Mouse (Mus musculus) left cerebral cortex, postnatal 4 days (tissue): ENCODE measurements around the gene Vwa7. TPM values are rescaled to one million over a fixed set of nuclear protein-coding genes. Genes with fewer than 3 reads are reported as not detected.

Experiments
- DNase-seq: peaks from one replicate; pipeline ENCODE4 v3.0.0-alpha.2; 2022
- intact Hi-C: fragments of 180-260 bp; cut with DNase I; formaldehyde crosslinking; loops from one replicate; pipeline ENCODE4 v1.15.1; 2025
- total RNA-seq, 2 experiments: library from RNA; stranded (reverse); gene quantifications; 2 replicates each; pipeline ENCODE4 v1.2.3; 2021

The Vwa7 gene
- total RNA-seq, 2 experiments from 2014 or later = 0.12 to 0.16 TPM

GRCm38 (mm10) chr17:35060737-35061297 lies 44.4 kb downstream of the Vwa7 start:
- intact Hi-C loops = no loop called here
- DNase-seq = no peak

DNA sequence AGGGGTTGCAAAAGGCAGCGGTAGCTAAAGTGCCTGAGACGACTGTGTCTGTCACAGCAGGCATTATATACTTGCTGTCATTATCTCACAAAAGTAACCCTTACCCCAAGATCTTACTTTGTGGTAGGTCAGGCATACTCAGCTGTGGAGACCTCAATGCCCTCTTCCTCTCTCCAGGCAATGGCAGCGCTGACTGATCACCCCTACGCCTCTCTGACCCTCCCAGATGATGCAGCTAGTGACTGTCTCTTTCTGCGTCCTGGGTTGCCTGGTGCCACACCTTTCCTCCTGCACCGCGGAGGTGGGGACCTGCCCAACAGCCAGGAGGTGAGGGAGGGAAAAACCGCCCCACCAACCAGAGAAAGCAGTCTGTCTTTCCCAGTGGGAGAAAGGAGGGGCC lies 44.9 kb downstream of the Vwa7 start:
- intact Hi-C loops = no loop called here
- no peak for DNase-seq

DNA sequence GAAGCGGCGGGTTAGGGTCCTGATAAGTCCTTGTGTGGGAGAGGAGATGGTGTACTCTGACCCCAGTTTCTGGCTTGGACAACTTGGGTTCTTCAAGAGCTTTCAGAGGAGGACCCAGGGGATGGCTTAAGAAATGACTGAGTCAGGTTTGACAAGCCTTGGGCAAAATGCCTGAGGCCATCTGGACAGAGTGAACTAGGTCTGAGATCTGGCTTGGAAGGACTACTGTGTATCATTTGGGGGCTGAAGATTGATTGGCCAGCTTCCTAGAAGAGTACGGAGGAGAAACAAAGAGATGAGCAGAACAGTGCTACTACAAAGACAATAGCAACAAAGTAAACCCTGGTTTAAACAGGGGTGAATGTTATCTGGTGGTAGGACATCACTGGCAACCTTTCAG lies 47.1 kb downstream of the Vwa7 start:
- DNase-seq = peak; percentile 70
- intact Hi-C loops = no loop called here

DNA sequence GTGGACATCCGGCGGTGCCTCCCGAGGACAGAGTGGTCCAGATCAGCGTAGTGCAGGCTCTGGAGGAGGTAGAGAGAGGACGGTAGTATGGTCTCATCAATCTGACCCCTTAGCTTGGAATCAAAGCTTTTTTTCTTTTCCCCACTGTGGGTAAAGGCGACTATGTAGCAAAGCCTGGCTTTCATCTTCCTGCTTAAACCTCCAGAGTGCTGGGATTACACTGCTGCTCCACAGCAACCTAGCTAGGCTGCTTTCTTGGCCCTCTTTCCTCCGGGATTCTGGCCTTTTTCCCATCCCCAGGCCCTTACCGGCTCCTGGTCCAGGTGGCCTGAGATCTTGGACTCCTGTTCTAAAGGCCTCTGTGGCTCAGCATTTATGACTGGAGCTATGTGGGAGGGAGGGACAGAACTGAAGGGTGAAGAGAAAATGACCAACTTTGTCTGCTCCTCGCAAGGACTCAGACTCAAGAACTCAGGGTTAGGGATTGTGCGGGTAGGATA lies 48.0 kb downstream of the Vwa7 start:
- intact Hi-C loops = no loop called here
- DNase-seq = no peak

DNA sequence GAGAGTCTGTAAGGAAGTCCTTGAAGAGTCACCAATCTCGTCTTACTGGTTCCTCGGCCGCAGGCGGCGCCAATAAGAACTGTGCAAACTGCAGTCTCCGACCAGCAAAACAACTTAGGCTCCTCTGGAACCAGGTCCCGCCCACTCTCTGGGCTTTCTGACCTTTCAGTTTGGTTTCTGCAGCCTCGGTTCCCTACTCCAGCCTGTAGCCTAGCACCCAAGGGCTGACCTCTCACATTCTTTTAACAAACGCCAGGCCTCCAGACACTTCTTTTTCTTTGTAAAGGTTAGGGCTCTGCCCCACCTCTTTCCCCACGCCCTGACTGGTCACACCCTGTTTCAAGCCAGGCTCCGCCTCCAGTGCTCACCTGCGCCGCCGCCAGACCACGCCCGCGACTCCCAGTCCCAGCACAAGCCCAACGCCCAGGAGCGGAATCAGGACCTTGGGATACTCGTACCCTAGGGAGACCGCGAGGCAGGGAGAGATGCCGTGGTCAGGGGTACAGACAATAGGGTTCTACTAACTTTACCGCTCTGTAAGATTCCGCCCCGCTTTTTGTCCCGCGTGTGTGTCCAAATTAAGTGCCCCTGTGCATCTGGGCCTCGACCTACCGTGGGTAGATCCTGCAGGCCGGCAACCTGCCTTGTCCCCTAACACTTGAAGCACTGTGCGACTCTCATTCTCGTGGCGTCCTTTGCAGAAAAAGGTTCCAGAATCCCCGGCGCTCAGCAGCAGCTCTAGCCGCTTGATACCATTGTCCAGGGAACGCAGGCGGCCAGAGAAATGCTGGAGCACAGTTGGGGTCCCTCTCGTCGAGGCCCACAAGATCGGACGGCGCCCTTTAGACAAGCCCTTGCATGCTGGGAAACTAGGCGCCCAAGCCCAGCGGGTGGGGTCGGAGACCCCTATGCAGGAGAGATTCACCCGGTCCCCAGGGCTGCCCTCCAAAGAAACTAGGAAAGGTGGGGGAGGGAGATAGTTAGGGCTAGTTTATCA lies 48.9 kb downstream of the Vwa7 start, which contains the start of gene Ly6g6c:
Gene Ly6g6c, plus strand, starts transcription at position 438 of the 997 bp plus-strand sequence.
- intact Hi-C loops = no loop called here
- no peak for DNase-seq

GRCm38 (mm10) chr17:35066084-35066483 lies 49.7 kb downstream of the Vwa7 start, which contains the start of gene Mpig6b:
Gene Mpig6b (minus strand): TSS chr17:35066184.
- intact Hi-C loops = no loop called here
- DNase-seq = no peak

- no peak for DNase-seq
Measured at GRCm38 (mm10) chr17:35068213-35068914, 52.0 kb downstream of the Vwa7 start.

GRCm38 (mm10) chr17:35070556-35071229 lies 54.3 kb downstream of the Vwa7 start:
- DNase-seq = no peak
- intact Hi-C loops = no loop called here

More at GRCm38 (mm10) chr17:35068213-35068914, 52.0 kb downstream of the Vwa7 start:
- intact Hi-C loops = no loop called here

DNA sequence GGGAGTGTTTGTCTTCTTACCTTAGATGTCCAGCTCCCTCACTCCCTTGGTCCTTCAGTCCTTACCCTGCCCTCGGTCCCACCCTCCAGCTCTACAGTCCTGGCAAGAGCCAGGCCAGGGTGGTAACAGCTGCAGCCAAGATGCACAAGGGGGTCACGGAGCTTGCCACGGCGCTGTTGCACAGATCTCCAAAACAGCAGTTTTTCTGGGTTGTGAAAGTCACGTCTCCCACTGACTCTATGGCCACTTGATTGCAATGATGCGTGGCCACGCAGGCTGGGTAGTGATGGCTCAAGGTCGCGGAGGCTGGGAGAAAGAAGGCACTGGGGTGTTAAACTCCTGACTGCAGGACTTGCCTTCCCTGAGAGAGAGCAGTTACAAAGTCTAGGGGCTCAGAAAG lies 55.1 kb downstream of the Vwa7 start:
- intact Hi-C loops = no loop called here
- DNase-seq = no peak

DNA sequence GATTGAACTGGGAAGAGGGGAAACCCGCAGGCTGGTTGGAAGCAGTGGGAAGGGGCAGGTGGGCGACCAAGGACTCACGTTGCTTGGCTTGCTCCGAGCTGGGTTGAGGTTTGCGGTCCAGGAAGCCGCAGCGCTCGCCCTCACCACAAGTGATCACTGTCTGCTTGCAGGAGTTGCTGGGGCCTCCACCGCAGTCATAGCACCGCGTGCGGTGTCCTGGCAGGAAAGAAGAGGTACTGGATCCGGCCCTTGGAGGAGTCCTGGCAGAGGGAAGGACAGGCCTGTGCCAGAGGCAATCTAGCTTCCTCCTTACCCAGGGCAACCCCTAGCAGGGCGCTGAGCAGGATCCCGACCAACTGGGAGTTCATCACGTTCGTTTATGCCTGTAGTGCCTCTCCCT lies 57.7 kb downstream of the Vwa7 start:
- peak; percentile 48 for DNase-seq
- intact Hi-C loops = no loop called here

Other genes with a start within 250 kb of the Vwa7 start
- not detected for gene Cyp21a1, start 212.0 kb upstream of the Vwa7 start, total RNA-seq
- gene Stk19, start 179.6 kb upstream of the Vwa7 start, total RNA-seq = 10 to 100 TPM; 47.9 to 48.2 TPM
- gene Dxo, start 179.6 kb upstream of the Vwa7 start, total RNA-seq = 10 to 100 TPM; 33.8 to 38.1 TPM
- 10 to 100 TPM; 68.5 to 74.7 TPM for gene Skiv2l, start 166.4 kb upstream of the Vwa7 start, total RNA-seq
- gene Nelfe, start 166.2 kb upstream of the Vwa7 start, total RNA-seq = 10 to 100 TPM; 31.7 to 32.8 TPM
- gene Cfb, start 154.1 kb upstream of the Vwa7 start, total RNA-seq = under 1 TPM; 0.28 to 0.66 TPM
- gene Zbtb12, start 137.1 kb upstream of the Vwa7 start, total RNA-seq = 10 to 100 TPM; 35.4 to 38.3 TPM
- not detected for gene Gm20547, start 134.5 kb upstream of the Vwa7 start, total RNA-seq
- 1 to 10 TPM; 2.1 to 3.2 TPM for gene C2, start 118.3 kb upstream of the Vwa7 start, total RNA-seq
- 100 to 1,000 TPM; 232 to 251 TPM for gene Ehmt2, start 118.1 kb upstream of the Vwa7 start, total RNA-seq
- gene Slc44a4, start 102.1 kb upstream of the Vwa7 start, total RNA-seq = under 1 TPM in 1 of 2 experiments, not detected in 1; 0.20 TPM
- 10 to 100 TPM; 18.8 to 19.1 TPM for gene Neu1, start 85.3 kb upstream of the Vwa7 start, total RNA-seq
- 1 to 10 TPM; 1.6 to 2.3 TPM for gene Hspa1b, start 57.3 kb upstream of the Vwa7 start, total RNA-seq
- gene Gm20481, start 46.7 kb upstream of the Vwa7 start, total RNA-seq = not detected
- 1 to 10 TPM; 3.1 to 5.2 TPM for gene Hspa1a, start 44.4 kb upstream of the Vwa7 start, total RNA-seq
- under 1 TPM in 1 of 2 experiments, not detected in 1; 0.22 TPM for gene Hspa1l, start 43.9 kb upstream of the Vwa7 start, total RNA-seq
- gene Lsm2, start 34.7 kb upstream of the Vwa7 start, total RNA-seq = 10 to 100 TPM; 35.9 to 38.5 TPM
- gene Vars, start 15.6 kb upstream of the Vwa7 start, total RNA-seq = 10 to 100 TPM; 91.0 to 94.3 TPM
- under 1 TPM; 0.98 to 0.99 TPM for gene Sapcd1, start 11.4 kb downstream of the Vwa7 start, total RNA-seq
- 1 to 10 TPM; 2.0 to 3.2 TPM for gene Msh5, start 30.2 kb downstream of the Vwa7 start, total RNA-seq
- gene Clic1, start 33.4 kb downstream of the Vwa7 start, total RNA-seq = 10 to 100 TPM; 20.2 to 20.3 TPM
- 100 to 1,000 TPM; 101 to 115 TPM for gene Ddah2, start 42.5 kb downstream of the Vwa7 start, total RNA-seq
- not detected for gene Ly6g6c, start 48.8 kb downstream of the Vwa7 start, total RNA-seq
- not detected for gene Mpig6b, start 49.6 kb downstream of the Vwa7 start, total RNA-seq
- gene Ly6g6e, start 60.3 kb downstream of the Vwa7 start, total RNA-seq = 1 to 10 TPM; 2.8 to 3.4 TPM
- not detected for gene Ly6g6d, start 61.5 kb downstream of the Vwa7 start, total RNA-seq
- gene Ly6g6f, start 69.0 kb downstream of the Vwa7 start, total RNA-seq = not detected
- gene Abhd16a, start 72.7 kb downstream of the Vwa7 start, total RNA-seq = 10 to 100 TPM; 66.7 to 73.6 TPM
- not detected for gene Ly6g5c, start 91.7 kb downstream of the Vwa7 start, total RNA-seq
- gene Ly6g5b, start 98.8 kb downstream of the Vwa7 start, total RNA-seq = 1 to 10 TPM in 1 of 2 experiments, under 1 TPM in 1; 0.81 to 2.3 TPM
- gene Gpank1, start 104.9 kb downstream of the Vwa7 start, total RNA-seq = 10 to 100 TPM; 10.7 to 12.1 TPM
- 100 to 1,000 TPM; 210 to 214 TPM for gene Csnk2b, start 105.5 kb downstream of the Vwa7 start, total RNA-seq
- 10 to 100 TPM; 19.8 to 20.1 TPM for gene D17H6S53E, start 109.8 kb downstream of the Vwa7 start, total RNA-seq
- under 1 TPM in 1 of 2 experiments, not detected in 1; 0.52 TPM for gene Apom, start 115.5 kb downstream of the Vwa7 start, total RNA-seq
- 100 to 1,000 TPM; 395 to 410 TPM for gene Bag6, start 118.6 kb downstream of the Vwa7 start, total RNA-seq
- gene Prrc2a, start 148.3 kb downstream of the Vwa7 start, total RNA-seq = 100 to 1,000 TPM; 311 to 315 TPM
- 1 to 10 TPM; 2.5 to 3.6 TPM for gene Aif1, start 159.5 kb downstream of the Vwa7 start, total RNA-seq
- gene Lst1, start 171.9 kb downstream of the Vwa7 start, total RNA-seq = 10 to 100 TPM; 12.3 to 17.6 TPM
- gene Ltb, start 177.9 kb downstream of the Vwa7 start, total RNA-seq = under 1 TPM; 0.77 to 0.88 TPM
- gene Tnf, start 185.4 kb downstream of the Vwa7 start, total RNA-seq = under 1 TPM in 1 of 2 experiments, not detected in 1; 0.52 TPM
- 1 to 10 TPM in 1 of 2 experiments, under 1 TPM in 1; 0.82 to 1.0 TPM for gene Lta, start 188.8 kb downstream of the Vwa7 start, total RNA-seq
- not detected for gene Gm16181, start 204.3 kb downstream of the Vwa7 start, total RNA-seq
- 100 to 1,000 TPM; 122 to 142 TPM for gene Atp6v1g2, start 217.1 kb downstream of the Vwa7 start, total RNA-seq
- 10 to 100 TPM; 14.7 to 14.8 TPM for gene Nfkbil1, start 219.2 kb downstream of the Vwa7 start, total RNA-seq
- 100 to 1,000 TPM; 324 to 337 TPM for gene Ddx39b, start 225.2 kb downstream of the Vwa7 start, total RNA-seq
- gene H2-D1, start 246.2 kb downstream of the Vwa7 start, total RNA-seq = 10 to 100 TPM; 19.1 to 22.8 TPM